Mouse (Mus musculus) MEL (cell line): Measurements from ENCODE around the gene Ptges3.

ENCODE experiments used
- CTCF ChIP-seq, 3 experiments: IDR thresholded peaks in 2 of 3; conservative IDR thresholded peaks in 1 of 3; 2 replicates each; pipeline ENCODE4 v1.5.1; 2011 to 2012; ENCODE audit warnings: low read length in 3 of 3, low read depth in 2 of 3, mild to moderate bottlenecking in 2 of 3, improper control_type of control experiment in 1 of 3, inconsistent platforms in 1 of 3, mixed read lengths in 1 of 3, moderate library complexity in 1 of 3; ENCODE audit not compliant: control insufficient read depth in 1 of 3, insufficient read depth in 1 of 3, poor library complexity in 1 of 3, severe bottlenecking in 1 of 3
- EP300 ChIP-seq, 2 experiments: IDR thresholded peaks; 2 replicates each; pipeline ENCODE4 v1.6.1; 2011; ENCODE audit warnings: improper control_type of control experiment in 2 of 2, low read length in 2 of 2, low read depth in 1 of 2, mild to moderate bottlenecking in 1 of 2
- ETS1 ChIP-seq: IDR thresholded peaks from 2 replicates; pipeline ENCODE4 v1.6.1; 2012; ENCODE audit warnings: low read depth, mild to moderate bottlenecking, inconsistent platforms, low read length, improper control_type of control experiment, moderate library complexity
- KAT2A ChIP-seq: conservative IDR thresholded peaks from 2 replicates; pipeline ENCODE4 v1.6.1; 2012; ENCODE audit warnings: low read depth, low read length, improper control_type of control experiment, inconsistent platforms
- POLR2AphosphoS2 ChIP-seq: IDR thresholded peaks from 2 replicates; pipeline ENCODE4 v1.6.1; 2011; ENCODE audit warnings: low read length, improper control_type of control experiment
- POLR2AphosphoS5 ChIP-seq: IDR thresholded peaks from 2 replicates; pipeline ENCODE4 v1.6.1; 2012; ENCODE audit warnings: low read depth, borderline replicate concordance, mild to moderate bottlenecking, inconsistent platforms, low read length, moderate library complexity, mixed read lengths
- TCF12 ChIP-seq: IDR thresholded peaks from 2 replicates; pipeline ENCODE4 v1.6.1; 2014; ENCODE audit warnings: low read depth, mild to moderate bottlenecking, inconsistent platforms, low read length, improper control_type of control experiment, moderate library complexity
- USF1 ChIP-seq: IDR thresholded peaks from 2 replicates; pipeline ENCODE4 v1.6.1; 2014; ENCODE audit warnings: low read depth, mild to moderate bottlenecking, inconsistent platforms, low read length, improper control_type of control experiment, moderate library complexity
- USF2 ChIP-seq, 2 experiments: IDR thresholded peaks; 2 replicates each; pipeline ENCODE4 v1.6.1; 2011 to 2012; ENCODE audit warnings: improper control_type of control experiment in 2 of 2, low read length in 2 of 2, borderline replicate concordance in 1 of 2, inconsistent platforms in 1 of 2, low read depth in 1 of 2, mild to moderate bottlenecking in 1 of 2; ENCODE audit not compliant: insufficient read depth in 1 of 2

DNA sequence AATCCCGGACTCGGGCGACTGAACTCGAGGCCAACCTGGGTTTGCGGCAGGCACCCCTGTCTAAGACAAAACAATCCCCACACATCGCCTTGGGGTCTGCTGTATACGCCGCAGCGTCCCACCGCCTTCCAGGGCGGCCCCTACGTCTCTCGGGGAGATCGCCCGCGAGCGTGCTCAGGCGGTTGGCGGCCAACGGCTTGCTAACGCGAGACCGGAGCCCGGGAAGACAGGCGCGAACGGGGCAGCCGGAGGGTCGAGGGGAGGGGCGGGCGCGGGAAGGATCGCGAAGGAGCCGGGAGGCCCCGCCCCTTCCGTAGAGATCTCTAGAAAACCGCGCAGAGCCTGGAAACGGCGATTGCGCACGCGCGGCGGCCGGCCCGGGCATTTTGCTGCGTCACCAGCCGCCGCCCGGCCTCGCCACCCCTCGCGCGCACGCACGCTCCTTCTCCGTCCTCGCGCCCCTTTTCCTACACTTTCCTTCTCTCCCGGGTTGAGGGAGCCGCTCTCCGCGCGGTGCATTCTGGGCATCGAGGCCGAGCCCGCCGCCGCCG is at the start of gene Ptges3:
- TF ChIP-seq CTCF (IDR thresholded peaks at IDR 0.05 in 2 of 3, conservative IDR thresholded peaks at IDR 0.05 in 1 of 3; ENCODE audit: control insufficient read depth in 1 of 3, insufficient read depth in 1 of 3, low read depth in 2 of 3, low read length in 3 of 3, poor library complexity in 1 of 3, severe bottlenecking in 1 of 3): no peak
- peak; percentile 36; the same call in 1 of the 2 replicates for TF ChIP-seq POLR2AphosphoS2
- no peak for TF ChIP-seq USF1
- TF ChIP-seq POLR2AphosphoS5: no peak; the same call in 1 of the 2 replicates
- TF ChIP-seq EP300 (IDR thresholded peaks at IDR 0.05; ENCODE audit: low read depth in 1 of 2, low read length in 2 of 2): no peak
- peak; percentile 15; the same call in 1 of the 2 replicates for TF ChIP-seq KAT2A
- TF ChIP-seq USF2 (IDR thresholded peaks at IDR 0.05; ENCODE audit: borderline replicate concordance in 1 of 2, insufficient read depth in 1 of 2, low read depth in 1 of 2, low read length in 2 of 2): no peak
- TF ChIP-seq ETS1: no peak; the same call in 1 of the 2 replicates
- TF ChIP-seq TCF12: no peak
